Mouse (Mus musculus) liver, postnatal 0 days (tissue): ENCODE data around the gene Ip6k3. TPM values are rescaled to one million over a fixed set of nuclear protein-coding genes. Genes with fewer than 3 reads are reported as not detected.

Experiments used
- ATAC-seq: fragments of 200-750 bp; cut with Nextera tagmentation; 2 replicates; pipeline ENCODE4 v1.8.0; 2017; ENCODE audit warnings: mild to moderate bottlenecking, moderate library complexity
- DNase-seq: peaks from one replicate; pipeline ENCODE4 v3.0.0-alpha.2; 2016
- H3K27ac ChIP-seq: fragments of 300-500 bp; sonication (generic); 2 replicates; pipeline ENCODE4 v1.5.1; 2014; ENCODE audit warnings: antibody characterized with exemption, moderate library complexity, mild to moderate bottlenecking, low read depth
- H3K27me3 ChIP-seq: fragments of 300-500 bp; sonication (generic); 2 replicates; pipeline ENCODE4 v1.6.1; 2014; ENCODE audit warnings: low read length, control low read depth, mixed read lengths; ENCODE audit not compliant: insufficient read depth
- H3K36me3 ChIP-seq: fragments of 300-500 bp; sonication (generic); replicated peaks from 2 replicates; pipeline ENCODE4 v1.6.1; 2014; ENCODE audit warnings: mild to moderate bottlenecking, control low read depth, low read length, moderate library complexity, mixed read lengths; ENCODE audit not compliant: insufficient read depth
- H3K4me1 ChIP-seq: fragments of 300-500 bp; sonication (generic); 2 replicates; pipeline ENCODE4 v1.6.1; 2014; ENCODE audit warnings: antibody characterized with exemption, mild to moderate bottlenecking, control low read depth; ENCODE audit not compliant: insufficient read depth
- H3K4me2 ChIP-seq: fragments of 300-500 bp; sonication (generic); 2 replicates; pipeline ENCODE4 v1.6.1; 2014; ENCODE audit warnings: low read depth, mild to moderate bottlenecking, low read length, moderate library complexity, mixed read lengths
- H3K4me3 ChIP-seq: fragments of 300-500 bp; sonication (generic); 2 replicates; pipeline ENCODE4 v1.5.1; 2014; ENCODE audit warnings: low read depth, low read length
- H3K9ac ChIP-seq: fragments of 300-500 bp; sonication (generic); replicated peaks from 2 replicates; pipeline ENCODE4 v1.6.1; 2014; ENCODE audit warnings: mild to moderate bottlenecking, moderate library complexity
- H3K9me3 ChIP-seq: fragments of 300-500 bp; sonication (generic); 2 replicates; pipeline ENCODE4 v1.6.1; 2016; ENCODE audit warnings: mild to moderate bottlenecking, control low read depth, low read length, mixed read lengths
- CTCF ChIP-seq: sonication (generic); IDR thresholded peaks from 2 replicates; pipeline ENCODE4 v1.5.1; 2016; ENCODE audit warnings: antibody characterized with exemption, low read depth
- EP300 ChIP-seq: IDR thresholded peaks from 2 replicates; pipeline ENCODE4 v1.6.1; 2016; ENCODE audit warnings: antibody characterized with exemption, low read depth, mild to moderate bottlenecking
- WGBS: fragments of 180-500 bp; shearing (Covaris S2); extraction: QIAGEN DNeasy Blood & Tissue Kit; methylation state at CpG from one replicate; pipeline ENCODE4 v1.1.7; 2014; ENCODE audit not compliant: insufficient replicate concordance; 5-methylcytosine and 5-hydroxymethylcytosine counted together
- polyA plus RNA-seq: library from polyadenylated mRNA; unstranded; fragments of >200 nt; fragmentation: Nextera tagmentation; extraction: Ambion mirVana; gene quantifications from 2 replicates; pipeline ENCODE4 v1.2.1, GENCODE M21; 2015

Ip6k3 gene
- polyA plus RNA-seq, 1 experiment from 2014 or later: 0.06 TPM

- Histone ChIP-seq H3K4me3 (no peak overlapping the region), H3K4me2 (no peak overlapping the region), H3K9me3 (no peaks in the 10 kb centered on the region), H3K27me3 (no peaks in the 10 kb centered on the region), H3K4me1 (0 out of 2 replicates have a peak, but pooled peaks cover 8% of the 10 kb centered on the region), H3K36me3 (peaks cover 7% of the 10 kb centered on the region; the same call in 1 of the 2 replicates), H3K27ac (no peak overlapping the region), H3K9ac (no peak overlapping the region)
- ATAC-seq (peak; percentile 51; the same call in 1 of the 2 replicates), DNase-seq (peak; percentile 86)
- 34% methylated on average over 12 of the region's 12 CpGs for WGBS
- TF ChIP-seq CTCF (peak; percentile 95), EP300 (no peak)
Observed at GRCm38 (mm10) chr17:27125185-27125584, 42.4 kb downstream of the Ip6k3 start.

GRCm38 (mm10) chr17:27123813-27124375 lies 43.7 kb downstream of the Ip6k3 start:
- Histone ChIP-seq H3K9ac (no peak overlapping the region), H3K27ac (no peak overlapping the region), H3K4me3 (no peak overlapping the region), H3K4me2 (no peak overlapping the region), H3K36me3 (peaks cover 7% of the 10 kb centered on the region; the same call in 1 of the 2 replicates), H3K27me3 (no peaks in the 10 kb centered on the region), H3K4me1 (0 out of 2 replicates have a peak, but pooled peaks cover 8% of the 10 kb centered on the region), H3K9me3 (no peaks in the 10 kb centered on the region)
- ATAC-seq (peak; percentile 57), DNase-seq (no peak)
- WGBS: 69% methylated on average over 7 of the region's 7 CpGs
- TF ChIP-seq EP300 (no peak), CTCF (no peak)

GRCm38 (mm10) chr17:27123103-27123502 lies 44.5 kb downstream of the Ip6k3 start:
- H3K27ac ChIP-seq: no peak overlapping the region
- TF ChIP-seq CTCF (no peak), EP300 (no peak)
- H3K4me1 ChIP-seq: 0 out of 2 replicates have a peak, but pooled peaks cover 8% of the 10 kb centered on the region
- H3K27me3 ChIP-seq: no peaks in the 10 kb centered on the region
- no peak overlapping the region for H3K4me3 ChIP-seq
- H3K9me3 ChIP-seq: no peaks in the 10 kb centered on the region
- no peak overlapping the region for H3K9ac ChIP-seq
- DNase-seq (no peak), ATAC-seq (no peak)
- H3K36me3 ChIP-seq: peaks cover 7% of the 10 kb centered on the region; the same call in 1 of the 2 replicates
- 57% methylated on average over 2 of the region's 2 CpGs for WGBS
- H3K4me2 ChIP-seq: no peak overlapping the region

GRCm38 (mm10) chr17:27122701-27123100 lies 44.9 kb downstream of the Ip6k3 start:
- no peaks in the 10 kb centered on the region for H3K27me3 ChIP-seq
- no peak overlapping the region for H3K9ac ChIP-seq
- WGBS: 71% methylated on average over 11 of the region's 11 CpGs
- peaks cover 7% of the 10 kb centered on the region; the same call in 1 of the 2 replicates for H3K36me3 ChIP-seq
- ATAC-seq (no peak), DNase-seq (no peak)
- H3K4me2 ChIP-seq: no peak overlapping the region
- 0 out of 2 replicates have a peak, but pooled peaks cover 8% of the 10 kb centered on the region for H3K4me1 ChIP-seq
- H3K4me3 ChIP-seq: no peak overlapping the region
- TF ChIP-seq CTCF (no peak), EP300 (no peak)
- H3K9me3 ChIP-seq: no peaks in the 10 kb centered on the region
- no peak overlapping the region for H3K27ac ChIP-seq

GRCm38 (mm10) chr17:27121781-27122180 lies 45.8 kb downstream of the Ip6k3 start:
- WGBS: 69% methylated on average over 7 of the region's 7 CpGs
- H3K4me2 ChIP-seq: no peak overlapping the region
- no peaks in the 10 kb centered on the region for H3K9me3 ChIP-seq
- ATAC-seq: peak; percentile 81
- H3K4me1 ChIP-seq: 0 out of 2 replicates have a peak, but pooled peaks cover 8% of the 10 kb centered on the region
- no peaks in the 10 kb centered on the region for H3K27me3 ChIP-seq
- no peak overlapping the region for H3K9ac ChIP-seq
- H3K4me3 ChIP-seq: no peak overlapping the region
- no peak overlapping the region for H3K27ac ChIP-seq
- DNase-seq: peak; percentile 52
- H3K36me3 ChIP-seq: peaks cover 10% of the 10 kb centered on the region; the same call in 1 of the 2 replicates
- no peak for TF ChIP-seq CTCF
- TF ChIP-seq EP300: no peak

GRCm38 (mm10) chr17:27121266-27121665 lies 46.3 kb downstream of the Ip6k3 start:
- Histone ChIP-seq H3K4me2 (no peak overlapping the region), H3K4me1 (0 out of 2 replicates have a peak, but pooled peaks cover 8% of the 10 kb centered on the region), H3K9me3 (no peaks in the 10 kb centered on the region), H3K4me3 (no peak overlapping the region), H3K9ac (no peak overlapping the region), H3K27ac (no peak overlapping the region), H3K27me3 (no peaks in the 10 kb centered on the region), H3K36me3 (peaks cover 10% of the 10 kb centered on the region)
- WGBS: 77% methylated on average over 14 of the region's 14 CpGs
- DNase-seq (no peak), ATAC-seq (no peak)
- no peak for TF ChIP-seq EP300
- TF ChIP-seq CTCF: no peak
